Mouse (Mus musculus): ENCODE data around the gene Unc93a.
"Not testable (repeated sequence)": the region's sequence is repeated elsewhere in the genome, so short reads cannot be mapped to it uniquely, and the experiment has no call there.

Unc93a gene

DNA sequence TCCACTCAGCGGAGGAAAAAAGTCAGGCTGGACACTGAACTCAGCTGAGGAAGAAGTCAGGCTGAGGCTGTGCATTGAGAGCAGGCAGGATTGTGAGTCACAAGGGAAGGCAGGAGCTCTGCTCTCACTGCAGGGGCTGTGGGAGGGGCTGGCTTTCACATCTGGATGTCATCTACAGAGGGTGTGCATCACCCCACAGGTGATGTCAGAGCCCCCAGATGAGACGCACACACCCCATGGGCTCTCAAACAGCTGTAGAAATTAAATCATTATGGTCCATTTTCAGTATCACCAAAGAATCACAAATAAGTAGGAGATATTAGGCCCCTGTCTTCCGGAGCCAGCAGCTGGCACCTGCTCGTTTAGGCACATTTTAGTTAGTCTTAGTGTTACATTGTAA lies at the start of gene Unc93a:
TSS of gene Unc93a (minus strand) at position 101 of the 400 bp plus-strand sequence.
- not testable (repeated sequence) for DNase-seq (ENCODE audit: low spot score in 2 of 2)

DNA sequence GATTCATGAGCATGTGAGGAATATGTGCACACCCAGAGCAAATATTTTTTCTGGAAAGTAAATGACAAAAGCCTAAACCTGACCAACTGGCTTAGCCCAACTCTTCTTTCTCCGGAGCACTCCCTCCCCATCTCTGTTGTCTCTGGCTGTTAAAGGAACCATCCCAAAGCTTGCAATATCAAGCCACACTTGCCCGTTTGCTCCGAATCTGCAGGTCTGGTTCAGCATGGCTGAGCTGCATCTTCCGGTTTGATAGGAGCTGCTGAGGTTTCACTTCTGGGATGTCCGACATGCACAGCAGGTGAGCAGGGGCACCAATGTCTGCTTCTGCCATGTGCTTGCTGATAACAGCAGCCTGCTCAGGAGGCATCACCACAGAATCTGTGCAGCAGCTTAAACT lies 48.9 kb upstream of the Unc93a start:
- DNase-seq (ENCODE audit: low spot score in 2 of 2), result not testable (repeated sequence)

- not testable (repeated sequence) for DNase-seq (ENCODE audit: low spot score in 2 of 2)
These were observed 47.4 kb upstream of the Unc93a start for GRCm38 (mm10) chr17:13179021-13179420.

- DNase-seq (ENCODE audit: low spot score in 2 of 2), result not testable (repeated sequence)
These were observed 46.2 kb upstream of the Unc93a start for GRCm38 (mm10) chr17:13177796-13178195.

DNA sequence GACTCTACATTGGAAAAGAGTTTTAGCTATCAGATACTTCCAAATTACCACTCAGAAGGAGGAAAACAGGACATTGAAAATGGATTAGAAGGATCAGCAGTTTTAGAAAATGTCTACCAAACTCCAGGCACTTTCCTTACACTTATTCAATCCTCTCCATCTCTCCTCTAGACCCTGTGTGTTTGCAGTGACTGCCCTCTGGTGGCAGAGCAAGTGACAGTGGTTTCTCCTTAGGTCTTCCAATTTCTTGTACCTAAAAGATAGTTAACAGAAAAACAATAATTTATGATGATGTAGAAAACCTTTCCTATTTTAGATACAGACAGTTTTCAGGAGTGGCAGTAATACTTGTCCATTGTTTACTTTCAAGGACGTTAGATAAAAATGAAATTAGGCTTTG lies 44.0 kb upstream of the Unc93a start:
- DNase-seq (ENCODE audit: low spot score in 2 of 2), result not testable (repeated sequence)

DNA sequence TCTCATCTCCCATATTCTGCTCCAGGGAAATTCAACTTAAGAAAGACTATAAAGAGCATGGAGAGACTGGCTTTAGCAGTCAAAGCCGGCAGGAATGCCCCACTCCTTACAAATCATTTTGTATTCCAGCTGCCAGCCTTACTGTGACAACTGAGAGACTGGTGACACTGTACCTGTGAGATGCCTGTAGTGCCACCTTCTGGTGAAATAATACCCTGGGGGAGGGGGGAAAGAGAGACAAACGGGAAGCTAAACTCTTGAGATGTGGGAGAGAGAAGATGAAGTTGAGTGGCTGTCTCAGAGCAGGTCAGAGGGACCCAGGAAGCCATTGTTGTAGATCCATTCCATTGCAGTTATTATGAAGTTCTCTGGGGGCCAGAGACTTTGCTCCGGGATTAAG lies 42.4 kb upstream of the Unc93a start:
- DNase-seq (ENCODE audit: low spot score in 2 of 2), result not testable (repeated sequence)

- not testable (repeated sequence) for DNase-seq (ENCODE audit: low spot score in 2 of 2)
These were observed 42.0 kb upstream of the Unc93a start for GRCm38 (mm10) chr17:13173578-13173977.

GRCm38 (mm10) chr17:13146128-13146527 lies 14.5 kb upstream of the Unc93a start:
- DNase-seq (ENCODE audit: low spot score in 2 of 2), result not testable (repeated sequence)

DNA sequence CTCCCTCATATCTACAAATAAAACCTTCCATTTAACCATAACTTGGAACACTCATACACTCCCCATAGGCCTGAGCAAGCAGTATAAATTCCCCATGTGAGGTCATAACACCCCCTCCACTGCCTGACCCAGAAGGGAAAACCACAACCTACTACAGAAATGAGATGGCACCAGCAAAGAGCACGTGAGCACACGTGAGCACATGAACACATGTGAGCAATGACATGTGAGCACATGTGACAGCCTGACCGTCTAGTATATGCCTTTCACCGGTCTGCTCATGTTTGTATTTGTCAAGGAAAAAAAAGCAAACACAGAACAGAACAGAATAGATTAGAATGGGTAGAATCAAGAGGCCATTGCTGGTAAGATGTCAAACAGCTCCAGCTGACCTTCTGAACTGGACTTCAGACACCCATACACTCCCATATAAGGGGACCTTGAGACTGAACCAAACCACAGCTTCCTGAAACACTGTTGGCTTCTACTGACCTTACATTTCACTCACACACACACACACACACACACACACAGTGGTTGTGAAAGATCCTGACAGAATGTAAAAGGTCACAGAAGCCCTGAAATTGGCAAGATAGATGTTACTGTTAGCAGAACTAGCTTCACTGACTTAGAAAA lies 13.1 kb upstream of the Unc93a start:
- not testable (repeated sequence) for DNase-seq (ENCODE audit: low spot score in 2 of 2)

GRCm38 (mm10) chr17:13142665-13143064 lies 11.1 kb upstream of the Unc93a start:
- DNase-seq (ENCODE audit: low spot score in 2 of 2), result not testable (repeated sequence)

GRCm38 (mm10) chr17:13135356-13135755 lies 3.7 kb upstream of the Unc93a start:
- not testable (repeated sequence) for DNase-seq (ENCODE audit: low spot score in 2 of 2)

DNA sequence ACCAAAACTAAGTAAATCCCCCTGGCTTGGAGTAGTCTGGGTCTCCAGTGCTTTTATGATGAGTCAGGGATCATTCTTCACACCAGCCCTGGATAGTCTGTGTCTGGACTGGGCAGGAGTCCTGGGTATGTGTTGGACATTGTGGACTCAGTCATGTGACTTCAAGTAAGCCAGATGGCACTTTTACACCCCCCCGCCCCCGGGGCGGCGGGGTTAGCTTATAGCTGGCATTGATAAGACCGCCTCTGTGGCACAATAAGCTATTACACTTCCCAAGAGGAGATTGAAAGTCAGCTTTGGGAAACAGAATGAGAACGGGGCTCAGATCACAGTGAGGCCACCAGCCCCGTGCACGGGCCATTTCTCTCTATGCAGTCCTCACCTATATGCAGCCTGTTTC lies 742 bp upstream of the Unc93a start:
- DNase-seq (ENCODE audit: low spot score in 2 of 2), result not testable (repeated sequence)

DNA sequence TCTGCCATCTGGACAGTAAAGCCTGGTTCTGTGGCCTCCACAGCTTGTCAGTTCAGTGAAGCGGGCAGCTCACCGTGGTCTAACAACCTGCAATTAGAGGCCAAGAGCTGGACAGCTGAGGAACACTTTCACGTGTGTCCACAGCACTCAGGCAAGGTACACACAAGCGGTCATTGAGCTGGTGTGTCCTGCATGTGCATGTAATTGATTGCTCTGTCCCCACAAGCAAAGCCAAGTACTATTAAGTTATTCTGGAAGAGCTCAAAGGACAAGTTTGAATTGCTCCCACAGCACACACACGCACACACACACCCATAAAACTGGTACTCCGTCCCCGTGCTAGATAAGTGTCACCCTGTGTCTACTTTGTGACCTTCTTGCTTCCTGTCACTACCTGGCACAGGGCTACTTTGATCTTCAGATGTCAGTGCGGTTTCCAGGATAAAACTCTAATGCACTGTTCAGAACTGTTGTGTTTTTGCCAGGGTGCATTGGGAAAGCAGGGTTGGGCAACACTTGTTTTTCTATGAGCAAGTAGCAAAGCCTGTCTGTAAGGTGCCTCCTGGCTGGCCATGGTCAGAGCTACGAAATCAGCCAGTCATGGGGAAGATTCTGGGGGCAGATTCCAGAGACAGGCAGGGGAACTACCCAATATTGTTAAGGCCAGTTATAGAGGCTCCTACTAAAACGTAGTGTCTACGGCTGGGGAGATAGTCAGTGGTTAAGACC lies 1.7 kb downstream of the Unc93a start:
- DNase-seq (ENCODE audit: low spot score in 2 of 2), result not testable (repeated sequence)

DNA sequence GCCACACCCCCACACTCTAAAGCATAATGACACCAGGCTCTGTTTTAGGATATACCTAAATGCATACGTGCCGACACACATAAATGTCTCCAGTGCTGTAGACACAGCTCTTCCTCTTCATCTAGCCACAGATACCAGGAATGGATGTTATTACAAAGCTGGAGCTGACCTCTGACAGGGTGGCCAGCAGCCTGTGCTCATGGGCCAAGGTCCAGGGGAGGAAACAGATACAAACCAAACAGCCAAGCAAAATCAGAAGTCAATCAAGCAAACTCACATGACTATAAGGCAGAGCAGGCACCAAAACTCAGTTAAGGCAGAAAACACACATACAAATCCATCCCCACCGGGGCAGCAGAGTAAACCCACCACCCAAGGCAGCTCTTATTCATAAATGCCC lies 2.3 kb downstream of the Unc93a start:
- not testable (repeated sequence) for DNase-seq (ENCODE audit: low spot score in 2 of 2)

GRCm38 (mm10) chr17:13124241-13124640 lies 7.4 kb downstream of the Unc93a start:
- DNase-seq (ENCODE audit: low spot score in 2 of 2), result not testable (repeated sequence)

GRCm38 (mm10) chr17:13123308-13124038 lies 8.1 kb downstream of the Unc93a start:
- not testable (repeated sequence) for DNase-seq (ENCODE audit: low spot score in 2 of 2)

- not testable (repeated sequence) for DNase-seq (ENCODE audit: low spot score in 2 of 2)
These were observed 18.9 kb downstream of the Unc93a start for GRCm38 (mm10) chr17:13112504-13113291.

DNA sequence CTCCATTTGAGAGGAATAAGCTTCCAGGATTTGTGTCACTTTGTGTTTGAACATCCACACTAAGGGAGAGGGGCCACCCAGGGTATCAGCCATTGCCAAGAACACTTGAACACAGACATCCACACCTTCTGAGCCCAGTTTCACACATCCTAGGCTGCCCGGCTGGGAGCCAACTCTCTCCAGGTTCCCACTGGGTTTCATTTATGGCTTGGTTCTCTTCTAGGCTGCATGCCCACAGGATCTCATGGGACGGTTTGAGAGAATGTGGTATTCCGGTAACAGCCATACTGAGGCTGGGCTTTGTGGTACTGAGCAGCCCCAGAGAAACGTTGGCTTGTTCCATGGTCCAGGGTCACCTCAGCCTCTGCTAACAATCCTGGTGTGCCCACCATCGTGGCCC lies 25.0 kb downstream of the Unc93a start:
- DNase-seq (ENCODE audit: low spot score in 2 of 2), result not testable (repeated sequence)

- not testable (repeated sequence) for DNase-seq (ENCODE audit: low spot score in 2 of 2)
These were observed 38.6 kb downstream of the Unc93a start for GRCm38 (mm10) chr17:13092960-13093359.

- not testable (repeated sequence) for DNase-seq (ENCODE audit: low spot score in 2 of 2)
These were observed 39.4 kb downstream of the Unc93a start for GRCm38 (mm10) chr17:13092100-13092764.

DNA sequence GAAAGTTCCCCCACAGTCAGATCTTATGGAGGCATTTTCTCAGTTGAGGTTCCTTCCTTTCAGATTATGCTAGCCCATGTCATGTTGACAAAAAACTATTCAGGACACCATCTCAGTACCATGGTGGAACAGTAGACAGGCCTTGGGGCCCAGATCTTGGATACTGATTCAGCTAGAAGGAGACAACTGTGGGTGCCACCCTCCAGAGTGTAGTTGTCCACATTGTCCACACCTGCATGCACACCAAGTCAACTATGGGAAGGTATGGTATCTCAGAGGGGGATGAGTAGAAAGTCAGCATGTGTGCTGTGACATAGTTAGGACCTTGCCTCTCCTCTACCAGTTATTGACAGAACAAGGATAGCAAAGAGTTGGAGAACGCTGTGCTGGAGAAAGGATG lies 40.1 kb downstream of the Unc93a start:
- DNase-seq (ENCODE audit: low spot score in 2 of 2), result not testable (repeated sequence)

Measured in urinary bladder, adult 18-20 months (tissue).